Mouse (Mus musculus) thymus, postnatal 4 days (tissue): ENCODE results near the gene Adat2.

ENCODE experiments used
- DNase-seq: peaks from one replicate; pipeline ENCODE4 v3.0.0; 2021

Gene Adat2

GRCm38 (mm10) chr10:13597491-13597890, 44.8 kb downstream of the Adat2 start:
- no peak for DNase-seq

- DNase-seq, result no peak
Observed at GRCm38 (mm10) chr10:13600926-13601325, 48.2 kb downstream of the Adat2 start.
